Mouse (Mus musculus): ENCODE measurements around the gene Fv1.
"Not testable (repeated sequence)": the region's sequence is repeated elsewhere in the genome, so short reads cannot be mapped to it uniquely, and the experiment has no call there.

Gene Fv1

DNA sequence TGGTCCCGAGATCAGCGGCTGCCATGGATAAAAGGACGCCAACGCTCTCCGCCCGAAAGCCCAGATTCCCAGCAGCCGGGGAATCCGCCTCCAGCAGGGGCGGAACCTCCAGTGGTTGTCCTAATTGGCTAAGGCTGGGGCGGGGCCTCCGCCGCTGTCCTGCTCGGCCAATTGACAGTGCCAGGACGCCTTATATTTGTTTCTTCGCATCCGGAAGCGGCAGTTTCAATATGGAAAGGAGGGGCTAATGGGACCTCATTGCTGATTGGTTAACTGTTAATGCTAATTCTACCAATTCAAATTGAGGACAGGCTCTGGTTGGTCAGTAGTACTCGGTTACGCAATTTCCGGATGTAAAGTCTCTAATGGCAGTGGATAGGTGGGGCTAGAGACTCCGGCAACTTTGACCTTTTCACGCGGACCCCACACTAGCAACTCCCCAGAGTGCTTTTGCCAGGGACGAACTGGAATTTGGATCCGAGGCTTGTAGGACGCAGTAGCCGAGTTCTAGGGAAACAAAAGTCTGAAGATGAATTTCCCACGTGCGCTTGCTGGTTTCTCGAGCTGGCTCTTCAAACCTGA is at the start of gene Fv1, which contains the start of gene Miip:
Gene Fv1 (plus strand): TSS at position 530 of the 582 bp plus-strand sequence.
Gene Miip (minus strand): TSS at position 367 of the 582 bp plus-strand sequence.
- in situ Hi-C loops (cut with MboI, MseI), result loop anchor here (10.0 to 25.0 kb wide), 2 partner anchors 594 to 1076 kb away; no protein-coding TSS in a partner anchor

DNA sequence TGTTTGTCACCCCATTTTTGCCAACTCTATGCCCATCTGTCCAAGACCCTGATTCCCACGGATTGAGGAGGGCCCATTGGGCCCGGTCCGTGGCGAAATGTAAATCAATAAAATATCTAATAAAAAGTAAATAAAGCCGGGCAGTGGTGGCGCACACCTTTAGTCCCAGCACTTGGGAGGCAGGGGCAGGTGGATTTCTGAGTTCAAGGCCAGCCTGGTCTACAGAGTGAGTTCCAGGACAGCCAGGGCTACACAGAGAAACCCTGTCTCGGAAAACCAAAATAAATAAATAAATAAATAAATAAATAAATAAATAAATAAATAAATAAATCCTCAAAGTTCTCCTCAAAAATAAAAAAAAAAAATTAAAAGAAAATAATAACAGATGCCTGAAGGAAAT is 49.1 kb upstream of the Fv1 start:
- in situ Hi-C loops (cut with MboI, MseI), result not testable (repeated sequence)

DNA sequence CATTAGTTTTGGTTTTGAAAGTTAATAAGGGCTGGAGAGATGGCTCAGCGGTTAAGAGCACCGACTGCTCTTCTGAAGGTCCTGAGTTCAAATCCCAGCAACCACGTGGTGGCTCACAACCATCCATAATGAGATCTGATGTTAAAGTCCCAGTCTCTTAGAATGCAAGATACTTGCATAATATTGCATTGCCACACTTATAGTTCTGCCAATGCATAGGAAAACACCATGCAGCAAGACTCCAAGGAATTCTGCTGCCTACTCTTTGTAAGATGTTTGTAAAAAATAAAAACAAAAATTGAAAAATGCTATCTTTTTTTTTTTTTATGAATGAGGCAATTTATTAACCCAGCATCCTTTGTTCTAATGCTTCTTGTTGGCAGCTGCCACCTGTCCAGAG is 47.4 kb upstream of the Fv1 start:
- in situ Hi-C loops (cut with MboI, MseI), result not testable (repeated sequence)

DNA sequence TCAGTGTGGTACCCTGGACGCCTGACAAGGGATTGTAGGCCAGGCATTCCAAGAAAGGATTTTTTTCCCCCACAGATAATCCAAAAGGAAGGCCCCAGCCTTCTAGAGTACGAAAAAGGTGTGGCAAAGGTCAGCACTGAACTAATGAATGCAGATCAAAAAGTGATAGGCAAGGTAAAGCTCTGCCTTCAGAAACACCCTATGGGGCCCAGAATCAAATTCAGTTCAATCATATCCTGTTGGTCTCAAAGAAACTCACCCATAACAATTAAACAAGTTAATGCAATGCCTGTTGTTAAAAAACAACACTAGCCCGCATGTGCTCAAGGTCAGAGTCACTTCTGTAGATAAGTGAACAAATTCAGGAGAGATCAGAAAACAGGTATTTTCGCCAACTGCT is 44.4 kb upstream of the Fv1 start:
- in situ Hi-C loops (cut with MboI, MseI), result no loop called here

- in situ Hi-C loops (cut with MboI, MseI), result not testable (repeated sequence)
Measured at GRCm38 (mm10) chr4:147839282-147839681, 29.5 kb upstream of the Fv1 start.

DNA sequence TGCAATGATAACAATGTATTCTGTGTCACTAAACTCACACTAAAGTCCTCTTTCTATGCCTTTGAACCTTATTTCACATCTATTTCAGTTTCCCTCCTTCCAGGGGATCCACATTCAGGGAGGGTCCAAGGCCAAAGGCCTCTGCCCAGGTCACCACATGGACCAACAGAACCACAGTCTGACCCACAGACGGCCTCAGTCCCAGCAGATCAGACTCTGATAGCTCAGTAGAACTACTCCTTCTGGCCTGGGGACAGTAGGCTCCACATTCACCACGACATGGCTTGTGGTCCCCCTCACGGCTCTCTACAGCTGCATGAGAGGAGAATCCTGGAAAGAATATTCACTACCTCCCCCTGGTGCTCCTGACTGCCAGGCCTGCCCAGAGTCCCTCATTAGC is 25.9 kb upstream of the Fv1 start:
- in situ Hi-C loops (cut with MboI, MseI), result no loop called here

- in situ Hi-C loops (cut with MboI, MseI), result no loop called here
Measured at GRCm38 (mm10) chr4:147847614-147848583, 20.9 kb upstream of the Fv1 start, which contains the start of gene Zfp933. Zfp933 (minus strand) TSS chr4:147848366.

DNA sequence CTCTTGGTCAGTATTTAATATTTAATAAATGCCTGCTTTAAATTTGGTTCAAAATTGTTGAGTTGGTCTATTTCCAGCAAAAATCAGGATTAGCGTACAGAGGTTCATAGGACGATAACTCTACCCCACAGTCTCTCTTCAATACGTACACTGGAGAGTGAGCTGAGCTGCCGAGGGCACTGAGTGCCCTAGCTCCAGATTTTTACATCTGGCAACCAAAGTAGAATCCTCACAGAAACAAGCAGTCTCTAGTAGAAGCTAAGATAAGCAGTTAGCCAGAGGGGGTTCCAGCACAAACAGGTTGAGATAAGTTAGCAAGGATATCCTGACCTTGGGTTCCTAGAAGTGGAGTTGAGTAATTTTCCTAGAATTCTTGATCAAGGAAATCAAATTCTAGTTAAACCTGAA is 20.2 kb upstream of the Fv1 start:
- in situ Hi-C loops (cut with MboI, MseI), result no loop called here

DNA sequence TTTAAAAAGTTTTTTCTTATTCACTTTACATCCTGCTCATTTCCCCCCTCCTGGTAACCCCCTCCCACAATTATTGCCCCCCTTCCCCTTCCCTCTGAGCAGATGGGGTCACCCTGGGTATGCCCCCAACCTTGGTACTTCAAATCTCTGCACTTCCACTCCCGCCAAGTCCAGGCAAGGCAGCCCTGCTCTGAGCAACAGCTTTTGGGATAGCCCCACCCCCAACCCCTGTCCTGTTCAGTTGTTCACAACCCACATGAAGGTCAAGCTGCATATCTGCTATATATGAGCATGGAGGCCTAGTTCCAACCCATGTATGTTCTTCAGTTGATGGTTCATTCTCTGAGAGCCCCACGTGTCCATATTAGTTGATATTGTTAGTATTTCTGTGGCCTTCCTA is 18.0 kb upstream of the Fv1 start:
- in situ Hi-C loops (cut with MboI, MseI), result loop anchor here (25.0 kb wide), 1 partner anchor 612 kb away; no protein-coding TSS in a partner anchor

DNA sequence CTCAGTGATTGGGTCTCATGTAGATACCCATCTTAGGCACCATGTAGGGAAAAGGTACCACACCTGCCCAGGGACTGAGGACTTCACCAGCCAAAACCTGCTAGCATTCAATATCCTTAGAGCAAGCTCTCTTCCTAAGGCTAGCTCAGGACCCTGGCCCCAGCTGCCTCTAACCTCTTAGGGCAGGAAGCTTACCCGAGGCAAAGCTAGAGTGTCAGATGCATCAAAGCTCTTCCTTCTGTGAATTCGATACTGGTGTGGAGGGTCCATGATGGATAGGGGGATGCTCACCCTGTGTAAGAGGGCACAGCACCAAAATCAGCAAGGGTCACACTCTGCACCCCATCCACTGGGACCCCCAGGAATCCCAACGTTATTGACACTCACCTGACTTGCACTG is 6.7 kb upstream of the Fv1 start:
- in situ Hi-C loops (cut with MboI, MseI), result loop anchor here (10.0 to 25.0 kb wide), 2 partner anchors 600 to 1083 kb away; no protein-coding TSS in a partner anchor

GRCm38 (mm10) chr4:147865651-147866050 is 3.1 kb upstream of the Fv1 start:
- in situ Hi-C loops (cut with MboI, MseI), result loop anchor here (10.0 to 25.0 kb wide), 2 partner anchors 597 to 1079 kb away; no protein-coding TSS in a partner anchor

- in situ Hi-C loops (cut with MboI, MseI), result loop anchor here (10.0 to 25.0 kb wide), 2 partner anchors 596 to 1079 kb away; no protein-coding TSS in a partner anchor
Measured at GRCm38 (mm10) chr4:147866056-147866455, 2.7 kb upstream of the Fv1 start.

- in situ Hi-C loops (cut with MboI, MseI), result loop anchor here (10.0 to 25.0 kb wide), 2 partner anchors 596 to 1078 kb away; no protein-coding TSS in a partner anchor
Measured at GRCm38 (mm10) chr4:147866793-147867192, 2.0 kb upstream of the Fv1 start.

- in situ Hi-C loops (cut with MboI, MseI), result loop anchor here (10.0 to 25.0 kb wide), 2 partner anchors 594 to 1077 kb away; no protein-coding TSS in a partner anchor
Measured at GRCm38 (mm10) chr4:147867563-147868449, 973 bp upstream of the Fv1 start.

- in situ Hi-C loops (cut with MboI, MseI), result loop anchor here (10.0 to 25.0 kb wide), 2 partner anchors 593 to 1076 kb away; no protein-coding TSS in a partner anchor
Measured at GRCm38 (mm10) chr4:147869238-147869637, 459 bp downstream of the Fv1 start.

GRCm38 (mm10) chr4:147875852-147876575 is 7.2 kb downstream of the Fv1 start:
- in situ Hi-C loops (cut with MboI, MseI), result no loop called here

GRCm38 (mm10) chr4:147878537-147878936 is 9.8 kb downstream of the Fv1 start:
- in situ Hi-C loops (cut with MboI, MseI), result no loop called here

- in situ Hi-C loops (cut with MboI, MseI), result no loop called here
Measured at GRCm38 (mm10) chr4:147879456-147879855, 10.7 kb downstream of the Fv1 start.

DNA sequence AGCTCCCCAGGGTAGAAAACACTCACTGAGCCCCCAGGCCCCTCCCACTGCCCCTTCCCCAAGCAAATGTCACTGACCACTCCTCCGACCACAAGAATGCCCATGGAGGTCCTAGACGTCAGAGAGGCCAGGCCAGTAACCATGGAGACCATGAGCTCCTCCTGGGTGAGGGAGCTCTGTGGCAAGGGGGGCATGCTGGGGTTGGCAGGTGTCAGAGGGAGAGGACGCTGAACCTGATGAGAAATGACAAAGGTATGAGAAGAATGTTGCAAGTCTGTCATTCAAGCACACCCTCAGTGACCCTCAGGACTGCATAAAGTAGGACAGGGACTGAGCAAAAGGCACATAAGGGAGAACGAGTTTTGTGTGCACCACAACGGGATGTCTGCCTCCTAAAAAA is 11.1 kb downstream of the Fv1 start:
- in situ Hi-C loops (cut with MboI, MseI), result no loop called here

DNA sequence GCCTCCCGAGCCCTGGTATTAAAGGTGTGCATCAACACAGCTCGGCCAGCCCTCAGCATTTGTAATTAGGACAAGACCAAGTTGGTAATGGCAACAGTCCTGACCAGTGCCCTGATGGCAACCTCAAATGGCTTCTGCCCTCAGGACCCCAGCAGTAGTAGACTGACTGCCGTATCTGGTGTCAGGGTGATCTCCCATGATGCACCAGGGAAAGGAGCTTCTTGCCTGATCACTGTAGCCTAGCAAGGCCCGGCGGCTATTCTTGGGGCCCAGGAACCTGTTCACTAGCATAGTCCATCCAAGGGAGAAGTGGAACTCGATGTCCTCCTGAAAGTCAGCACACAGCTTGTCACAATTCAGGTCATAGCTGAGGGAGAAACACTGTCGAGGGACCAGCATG is 13.0 kb downstream of the Fv1 start:
- in situ Hi-C loops (cut with MboI, MseI), result no loop called here
